Mouse (Mus musculus) erythroblast, embryonic 14.5 days (primary cell): Measurements from ENCODE around the gene Sult6b2.

Experiments
- GATA1 ChIP-seq: IDR thresholded peaks from 2 replicates; pipeline ENCODE4 v1.6.1; 2012; ENCODE audit warnings: low read length, inconsistent platforms, mixed read lengths
- TAL1 ChIP-seq: IDR thresholded peaks from 3 replicates; pipeline ENCODE4 v1.6.1; 2012; ENCODE audit warnings: low read length, inconsistent platforms, mixed read lengths

DNA sequence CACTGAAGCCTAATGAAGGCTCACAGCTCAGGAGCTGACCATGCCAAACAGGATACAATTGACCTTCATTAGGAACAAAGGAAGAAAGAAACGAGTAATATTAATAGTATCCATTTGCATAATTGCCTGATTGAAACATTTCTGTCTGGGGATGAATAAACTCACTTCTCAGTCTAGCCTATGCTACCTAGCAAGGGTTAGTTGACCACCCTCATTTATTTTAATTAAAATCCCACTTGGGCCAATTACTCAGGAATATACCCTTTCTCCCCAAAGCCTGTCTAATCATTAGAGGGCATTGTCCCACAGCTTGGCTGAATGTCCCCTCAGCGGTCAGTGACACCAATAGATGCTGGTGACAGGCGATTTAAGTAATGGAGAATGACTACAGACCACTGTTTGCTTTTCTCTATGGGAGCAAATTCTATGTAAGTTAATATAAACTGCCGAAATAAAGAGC is 23.7 kb downstream of the Sult6b2 start:
- TF ChIP-seq TAL1 (no peak), GATA1 (no peak)
